19 mouse cellular contexts compared by ENCODE assay signal in genomic region chr2:101918518-101918917, GRCm38 (mm10). TPM values are rescaled to one million over a fixed set of nuclear protein-coding genes. Genes with fewer than 3 reads are reported as not detected.
DNase-seq lines count a peak whose midpoint lies in the region; ATAC-seq lines count a peak whose summit lies in the region.
"Had no signal": no experiment of that assay in that cellular context is flagged by ENCODE, and none has a peak within 500 bp of the region (broad histone marks: within the 10 kb centered on the region; RNA-seq: fewer than 3 reads in every experiment).

No protein-coding gene starts in this region.

- H3K4me1 ChIP-seq in heart, embryonic 10.5 days = no peaks in the 10 kb centered on the region
- peaks cover 23% of the 10 kb centered on the region for H3K4me1 ChIP-seq in neural tube, embryonic 13.5 days (replicated peaks)
- peaks cover 4% of the 10 kb centered on the region for H3K4me1 ChIP-seq in midbrain, embryonic 16.5 days (ENCODE audit: control insufficient read depth, insufficient read depth, low read length)
- H3K4me1 ChIP-seq: kidney, embryonic 15.5 days; limb, embryonic 15.5 days had no signal

- H3K27ac ChIP-seq in heart, embryonic 10.5 days = no peak overlapping the region
- H3K27ac ChIP-seq in neural tube, embryonic 13.5 days (replicated peaks) = peak overlapping the region; percentile 14; the same call in 1 of the 2 replicates
- peak overlapping the region; percentile 37; the same call in 1 of the 2 replicates for H3K27ac ChIP-seq in midbrain, embryonic 16.5 days (ENCODE audit: low read length)
- H3K27ac ChIP-seq: gastrocnemius, adult 2 months; kidney, embryonic 15.5 days; limb, embryonic 15.5 days; lung, embryonic 15.5 days; macrophage; neural tube, embryonic 15.5 days had no signal

- H3K4me3 ChIP-seq in heart, embryonic 10.5 days = no peak overlapping the region
- H3K4me3 ChIP-seq in neural tube, embryonic 13.5 days = no peak overlapping the region
- no peak overlapping the region for H3K4me3 ChIP-seq in midbrain, embryonic 16.5 days (ENCODE audit: low read depth, low read length)
- H3K4me3 ChIP-seq: gastrocnemius, adult 2 months; kidney, embryonic 15.5 days; limb, embryonic 15.5 days; lung, embryonic 15.5 days; neural tube, embryonic 15.5 days had no signal

- ATAC-seq in neural tube, embryonic 13.5 days (ENCODE audit: low read depth) = no peak
- peak; percentile 66; the same call in 1 of the 2 replicates for ATAC-seq in midbrain, embryonic 16.5 days
- ATAC-seq: CD4-positive, CD25-positive, alpha-beta regulatory T cell, adult 4 months; forebrain, embryonic 14.5 days had no signal

- peak; percentile 19 to 30 for DNase-seq in adrenal gland, adult (ENCODE audit: inconsistent age in 2 of 2, low spot score in 1 of 2)
- DNase-seq in adrenal gland, postnatal 36 days = no peak
- DNase-seq in heart, embryonic 10.5 days (ENCODE audit: low spot score) = peak; percentile 67
- no peak for DNase-seq in heart, postnatal 4 days
- DNase-seq in neural tube, embryonic 10.5 days (ENCODE audit: extremely low spot score, low spot score) = no peak
- no peak for DNase-seq in urinary bladder, postnatal 4 days (ENCODE audit: low spot score in 2 of 2)
- DNase-seq: adrenal gland, postnatal 25 days; gastrocnemius, adult 2 months; heart, adult 18-20 months had no signal

- 82% methylated on average over 7 of the region's 7 CpGs for WGBS in heart, embryonic 10.5 days
- 74% methylated on average over 7 of the region's 7 CpGs for WGBS in neural tube, embryonic 13.5 days
- 65% methylated on average over 7 of the region's 7 CpGs for WGBS in midbrain, embryonic 16.5 days

- no peaks in the 10 kb centered on the region for H3K9me3 ChIP-seq in heart, embryonic 10.5 days
- peaks cover 5% of the 10 kb centered on the region; the same call in 1 of the 2 replicates for H3K9me3 ChIP-seq in neural tube, embryonic 13.5 days
- no peaks in the 10 kb centered on the region for H3K9me3 ChIP-seq in midbrain, embryonic 16.5 days (replicated peaks; ENCODE audit: control insufficient read depth, low read length, poor library complexity, severe bottlenecking)
- H3K9me3 ChIP-seq: G1E; kidney, embryonic 15.5 days; limb, embryonic 15.5 days; lung, embryonic 15.5 days; neural tube, embryonic 15.5 days had no signal

- no peaks in the 10 kb centered on the region for H3K27me3 ChIP-seq in heart, embryonic 10.5 days (ENCODE audit: insufficient read depth, poor library complexity, severe bottlenecking)
- H3K27me3 ChIP-seq in neural tube, embryonic 13.5 days = no peaks in the 10 kb centered on the region
- H3K27me3 ChIP-seq in midbrain, embryonic 16.5 days (ENCODE audit: control insufficient read depth, insufficient read depth, low read depth, low read length) = no peaks in the 10 kb centered on the region
- H3K27me3 ChIP-seq: kidney, embryonic 15.5 days; limb, embryonic 15.5 days; lung, embryonic 15.5 days; neural tube, embryonic 15.5 days had no signal

- no peak overlapping the region for H3K4me2 ChIP-seq in neural tube, embryonic 13.5 days
- no peak overlapping the region for H3K4me2 ChIP-seq in midbrain, embryonic 16.5 days (ENCODE audit: low read length)
- H3K4me2 ChIP-seq: kidney, embryonic 15.5 days; limb, embryonic 15.5 days; lung, embryonic 15.5 days; neural tube, embryonic 15.5 days had no signal

- H3K9ac ChIP-seq in neural tube, embryonic 13.5 days = no peak overlapping the region
- H3K9ac ChIP-seq in midbrain, embryonic 16.5 days (ENCODE audit: low read depth, low read length) = no peak overlapping the region
- H3K9ac ChIP-seq: kidney, embryonic 15.5 days; limb, embryonic 15.5 days; lung, embryonic 15.5 days; neural tube, embryonic 15.5 days had no signal

- H3K36me3 ChIP-seq in heart, embryonic 10.5 days = no peaks in the 10 kb centered on the region
- H3K36me3 ChIP-seq in neural tube, embryonic 13.5 days = no peaks in the 10 kb centered on the region
- H3K36me3 ChIP-seq in midbrain, embryonic 16.5 days (ENCODE audit: control insufficient read depth, insufficient read depth, low read length) = no peaks in the 10 kb centered on the region
- H3K36me3 ChIP-seq: G1E; limb, embryonic 15.5 days; lung, embryonic 15.5 days; neural tube, embryonic 15.5 days had no signal

RNA-seq across cellular contexts. Expression of gene Commd9, which starts 32.5 kb away (rescaled TPM):
- 10 to 100 TPM; 39.0 to 48.7 TPM for total RNA-seq in adrenal gland, postnatal 36 days (2021)
- polyA plus RNA-seq in heart, embryonic 10.5 days (2016; fragmentation: Nextera tagmentation; extraction: Ambion mirVana) = 55.5 and 62.2 TPM in 2 replicates
- total RNA-seq in heart, postnatal 4 days (2021) = 10 to 100 TPM; 28.4 to 30.1 TPM
- 96.4 and 99.8 TPM in 2 replicates for polyA plus RNA-seq in neural tube, embryonic 13.5 days (2015; fragmentation: Nextera tagmentation; extraction: Ambion mirVana)
- polyA plus RNA-seq in midbrain, embryonic 16.5 days (2015; fragmentation: Nextera tagmentation; extraction: Ambion mirVana) = 105 and 119 TPM in 2 replicates

RNA-seq across cellular contexts. Expression of gene Prr5l, which starts 35.7 kb away (rescaled TPM):
- total RNA-seq in adrenal gland, postnatal 36 days (2021) = 1 to 10 TPM; 4.5 to 5.2 TPM
- 13.0 and 15.1 TPM in 2 replicates for polyA plus RNA-seq in heart, embryonic 10.5 days (2016; fragmentation: Nextera tagmentation; extraction: Ambion mirVana)
- total RNA-seq in heart, postnatal 4 days (2021) = 1 to 10 TPM; 3.8 to 4.6 TPM
- 5.6 and 6.6 TPM in 2 replicates for polyA plus RNA-seq in neural tube, embryonic 13.5 days (2015; fragmentation: Nextera tagmentation; extraction: Ambion mirVana)
- polyA plus RNA-seq in midbrain, embryonic 16.5 days (2015; fragmentation: Nextera tagmentation; extraction: Ambion mirVana) = 4.6 and 4.7 TPM in 2 replicates
- polyA plus RNA-seq: G1E had no signal

Comparison
In these comparisons a context has a peak if more than half of its experiments do, and no peak if none do; other contexts are left out.
1. DNase-seq: peak in adrenal gland, adult (2 of 2) and heart, embryonic 10.5 days (single experiment); none in adrenal gland, postnatal 36 days (0 of 2), heart, postnatal 4 days (single experiment), neural tube, embryonic 10.5 days (single experiment) and urinary bladder, postnatal 4 days (0 of 2).